Comparison of ENCODE assay signal across 9 mouse cellular contexts in genomic region chr5:41044465-41044864, GRCm38 (mm10).
DNase-seq lines count a peak whose midpoint lies in the region; ATAC-seq lines count a peak whose summit lies in the region.
"Had no signal": no experiment of that assay in that cellular context is flagged by ENCODE, and none has a peak within 500 bp of the region (broad histone marks: within the 10 kb centered on the region; RNA-seq: fewer than 3 reads in every experiment).

No protein-coding gene starts in this region.

- no peak overlapping the region for H3K9ac ChIP-seq in midbrain, embryonic 15.5 days
- H3K9ac ChIP-seq: embryonic facial prominence, embryonic 12.5 days had no signal

- intact Hi-C loops in left cerebral cortex, postnatal 36 days (cut with DNase I), result loop anchor here (5.0 kb wide), 1 partner anchor 762 kb away; no protein-coding TSS in a partner anchor

- no peaks in the 10 kb centered on the region for H3K4me1 ChIP-seq in midbrain, embryonic 15.5 days
- H3K4me1 ChIP-seq: embryonic facial prominence, embryonic 12.5 days had no signal

- ATAC-seq in midbrain, embryonic 15.5 days (replicated peaks), result peak; percentile 92

- no peak overlapping the region for H3K4me2 ChIP-seq in midbrain, embryonic 15.5 days
- H3K4me2 ChIP-seq: embryonic facial prominence, embryonic 12.5 days had no signal

- DNase-seq in urinary bladder, adult 18-20 months (ENCODE audit: low spot score in 2 of 2), result peak; percentile 27 to 34
- no peak for DNase-seq in urinary bladder, postnatal 10 days (ENCODE audit: low spot score)
- DNase-seq in cerebellum, adult 9-11 months, result peak; percentile 39
- peak; percentile 37 to 66 for DNase-seq in frontal cortex, postnatal 10 days (ENCODE audit: low spot score in 2 of 2)
- DNase-seq in kidney, adult 8-10 months, result peak; percentile 12 to 59
- DNase-seq in left cerebral cortex, postnatal 36 days (ENCODE audit: low spot score in 2 of 2), result peak; percentile 36 to 64
- peak; percentile 4 for DNase-seq in testis, postnatal 14 days (ENCODE audit: low spot score)

- H3K27me3 ChIP-seq in midbrain, embryonic 15.5 days (replicated peaks), result no peaks in the 10 kb centered on the region
- H3K27me3 ChIP-seq: embryonic facial prominence, embryonic 12.5 days had no signal

- no peak overlapping the region for H3K27ac ChIP-seq in midbrain, embryonic 15.5 days
- H3K27ac ChIP-seq: embryonic facial prominence, embryonic 12.5 days had no signal

- no peak overlapping the region for H3K4me3 ChIP-seq in midbrain, embryonic 15.5 days
- H3K4me3 ChIP-seq: embryonic facial prominence, embryonic 12.5 days had no signal

- no peaks in the 10 kb centered on the region for H3K9me3 ChIP-seq in midbrain, embryonic 15.5 days
- H3K9me3 ChIP-seq: embryonic facial prominence, embryonic 12.5 days had no signal

- H3K36me3 ChIP-seq in midbrain, embryonic 15.5 days (replicated peaks), result no peaks in the 10 kb centered on the region
- H3K36me3 ChIP-seq: embryonic facial prominence, embryonic 12.5 days had no signal
